In the genomic region with DNA sequence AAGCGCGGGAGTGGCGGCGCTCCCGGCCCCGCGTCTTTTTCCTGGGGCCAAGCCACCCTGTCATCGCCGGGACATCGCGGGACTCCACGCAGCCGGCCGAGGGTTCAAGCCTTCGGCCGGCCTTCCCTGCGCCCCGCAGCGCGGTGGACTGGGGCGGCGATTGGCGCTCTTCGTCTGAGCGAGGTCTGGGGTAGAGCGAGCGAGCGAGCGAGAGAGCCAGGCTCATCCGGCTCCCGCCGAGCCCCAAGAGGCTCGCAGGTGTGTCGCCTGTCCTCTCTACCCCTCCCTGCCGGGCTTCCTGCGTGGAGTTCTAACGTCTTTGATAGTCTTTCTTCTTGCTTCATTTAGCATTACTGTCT, we compare ENCODE assay signal across 8 mouse cellular contexts. TPM values are rescaled to one million over a fixed set of nuclear protein-coding genes. Genes with fewer than 3 reads are reported as not detected.
DNase-seq lines count a peak whose midpoint lies in the region; ATAC-seq and TF ChIP-seq lines count a peak whose summit lies in the region.

No protein-coding gene starts in this region.

- peaks cover 21% of the 10 kb centered on the region for H3K4me1 ChIP-seq in cerebellum, adult 2 months (ENCODE audit: control insufficient read depth, insufficient read depth, low read length)
- H3K4me1 ChIP-seq in liver, embryonic 14.5 days (replicated peaks; ENCODE audit: control insufficient read depth in 2 of 2, insufficient read depth in 2 of 2, low read length in 1 of 2): no peaks in the 10 kb centered on the region

- peak; percentile 22; the same call in 1 of the 2 replicates for TF ChIP-seq POLR2A in cerebellum, adult 2 months (IDR thresholded peaks at IDR 0.05; ENCODE audit: borderline replicate concordance, insufficient read depth, low read length)

- H3K4me3 ChIP-seq in cerebellum, adult 2 months (replicated peaks; ENCODE audit: insufficient read depth, low read depth, low read length): peak overlapping the region; percentile 57
- H3K4me3 ChIP-seq in liver, embryonic 14.5 days (ENCODE audit: insufficient read depth in 1 of 2, low read depth in 2 of 2, low read length in 2 of 2): peak overlapping the region in 1 of 2 experiments; percentile 16; a peak in 1 of 4 replicates

- H3K9me3 ChIP-seq in liver, embryonic 14.5 days (ENCODE audit: control insufficient read depth, low read length): no peaks in the 10 kb centered on the region

- 1% methylated on average over 33 of the region's 37 CpGs for WGBS in cerebellum, adult 2 months
- 3% methylated on average over 37 of the region's 37 CpGs for WGBS in liver, embryonic 14.5 days (ENCODE audit: insufficient replicate concordance)

- DNase-seq in cerebellum, adult 2 months: peak in 1 of 2 experiments; percentile 55
- no peak for DNase-seq in cerebellum, adult 9-11 months
- peak; percentile 7 to 21 for DNase-seq in right cerebral cortex, adult 2 months (ENCODE audit: low spot score in 2 of 2)
- no peak for DNase-seq in right cerebral cortex, postnatal 36 days (ENCODE audit: low spot score in 2 of 2)
- no peak for DNase-seq in liver, embryonic 14.5 days (ENCODE audit: low read depth in 3 of 3, low spot score in 3 of 3)
- DNase-seq in thymus, postnatal 4 days: peak; percentile 57
- DNase-seq in spleen, postnatal 36 days (ENCODE audit: low spot score in 2 of 2): no peak
- DNase-seq in ovary, adult 18-20 months (ENCODE audit: low spot score): no peak

- no peak overlapping the region for H3K9ac ChIP-seq in liver, embryonic 14.5 days (replicated peaks)

- H3K27me3 ChIP-seq in cerebellum, adult 2 months (ENCODE audit: control insufficient read depth, insufficient read depth, low read length): no peaks in the 10 kb centered on the region
- H3K27me3 ChIP-seq in liver, embryonic 14.5 days (ENCODE audit: control insufficient read depth, insufficient read depth, low read length): peaks cover 89% of the 10 kb centered on the region

- no peak for TF ChIP-seq CTCF in cerebellum, adult 2 months (IDR thresholded peaks at IDR 0.05; ENCODE audit: borderline replicate concordance, insufficient read depth, low read depth, low read length)
- TF ChIP-seq CTCF in liver, embryonic 14.5 days (IDR thresholded peaks at IDR 0.05; ENCODE audit: low read depth): no peak

- no peak for TF ChIP-seq EP300 in liver, embryonic 14.5 days (IDR thresholded peaks at IDR 0.05; ENCODE audit: low read depth)

- ATAC-seq in liver, embryonic 14.5 days (ENCODE audit: insufficient read depth): no peak

- H3K36me3 ChIP-seq in liver, embryonic 14.5 days (replicated peaks; ENCODE audit: control insufficient read depth, insufficient read depth, low read depth): no peaks in the 10 kb centered on the region

- H3K4me2 ChIP-seq in liver, embryonic 14.5 days (ENCODE audit: low read depth): peak overlapping the region; percentile 36; the same call in 1 of the 2 replicates

- H3K27ac ChIP-seq in cerebellum, adult 2 months (ENCODE audit: insufficient read depth, low read length): peak overlapping the region; percentile 76
- no peak overlapping the region for H3K27ac ChIP-seq in liver, embryonic 14.5 days

RNA-seq across cellular contexts. Expression of gene Rhbg, which starts 53.6 kb away (rescaled TPM):
- polyA plus RNA-seq in cerebellum, adult 2 months (2012; rRNA removed): 0.08 and 0.17 TPM in 2 replicates
- 5.6 and 7.8 TPM in 2 replicates for polyA plus RNA-seq in liver, embryonic 14.5 days (2012; rRNA removed)
- 7.6 and 8.0 TPM in 2 replicates for polyA plus RNA-seq in liver, embryonic 14.5 days (2014; fragmentation: Nextera tagmentation; extraction: Ambion mirVana)

RNA-seq across cellular contexts. Expression of gene Mef2d, which starts 58.8 kb away (rescaled TPM):
- 102 and 116 TPM in 2 replicates for polyA plus RNA-seq in cerebellum, adult 2 months (2012; rRNA removed)
- polyA plus RNA-seq in liver, embryonic 14.5 days (2012; rRNA removed): 10.3 and 11.1 TPM in 2 replicates
- polyA plus RNA-seq in liver, embryonic 14.5 days (2014; fragmentation: Nextera tagmentation; extraction: Ambion mirVana): 6.4 and 7.5 TPM in 2 replicates

Comparison
In these comparisons a context has a peak if more than half of its experiments do, and no peak if none do; other contexts are left out.
1. DNase-seq: peak in right cerebral cortex, adult 2 months (2 of 2) and thymus, postnatal 4 days (single experiment); none in cerebellum, adult 9-11 months (single experiment), right cerebral cortex, postnatal 36 days (0 of 2), liver, embryonic 14.5 days (0 of 3), spleen, postnatal 36 days (0 of 2) and ovary, adult 18-20 months (single experiment).